In genomic region chr7:89425803-89426725, GRCm38 (mm10) we compare ENCODE assay signal across 22 mouse cellular contexts. TPM values are rescaled to one million over a fixed set of nuclear protein-coding genes. Genes with fewer than 3 reads are reported as not detected.
A peak's percentile ranks its signal among the peaks of the same experiment; 100 is the strongest.
DNase-seq lines count a peak whose midpoint lies in the region; ATAC-seq and TF ChIP-seq lines count a peak whose summit lies in the region.
"Had no signal": no experiment of that assay in that cellular context is flagged by ENCODE, and none has a peak within 500 bp of the region (broad histone marks: within the 10 kb centered on the region; RNA-seq: fewer than 3 reads in every experiment).

No protein-coding gene starts in this region.

- no peak overlapping the region for H3K4me2 ChIP-seq in kidney, embryonic 14.5 days (replicated peaks; ENCODE audit: low read depth, low read length)
- H3K4me2 ChIP-seq: forebrain, embryonic 13.5 days; heart, embryonic 15.5 days; liver, embryonic 13.5 days; neural tube, embryonic 13.5 days; stomach, embryonic 15.5 days had no signal

- WGBS in kidney, embryonic 14.5 days = 34% methylated on average over 11 of the region's 11 CpGs

- no peaks in the 10 kb centered on the region for H3K9me3 ChIP-seq in kidney, embryonic 14.5 days (ENCODE audit: control insufficient read depth, low read length)
- no peaks in the 10 kb centered on the region for H3K9me3 ChIP-seq in ES-E14 (ENCODE audit: control insufficient read depth, insufficient read depth, low read depth, low read length)
- H3K9me3 ChIP-seq: forebrain, embryonic 13.5 days; heart, embryonic 15.5 days; liver, embryonic 13.5 days; neural tube, embryonic 13.5 days; stomach, embryonic 15.5 days had no signal

- H3K4me3 ChIP-seq in kidney, embryonic 14.5 days (ENCODE audit: low read length) = no peak overlapping the region
- no peak overlapping the region for H3K4me3 ChIP-seq in ES-E14 (ENCODE audit: insufficient read depth in 1 of 2, low read depth in 1 of 2, low read length in 2 of 2, poor library complexity in 1 of 2, severe bottlenecking in 1 of 2)
- H3K4me3 ChIP-seq: erythroblast, embryonic 14.5 days; forebrain, embryonic 13.5 days; heart, adult 2 months; heart, embryonic 15.5 days; liver, embryonic 13.5 days; neural tube, embryonic 13.5 days; stomach, embryonic 15.5 days had no signal

- ATAC-seq in kidney, embryonic 14.5 days (ENCODE audit: low FRiP score, low TSS enrichment) = no peak
- ATAC-seq: forebrain, embryonic 13.5 days; hindbrain, postnatal 0 days had no signal

- H3K27me3 ChIP-seq in kidney, embryonic 14.5 days (ENCODE audit: control insufficient read depth, insufficient read depth, low read length) = no peaks in the 10 kb centered on the region
- H3K27me3 ChIP-seq: forebrain, embryonic 13.5 days; heart, embryonic 15.5 days; liver, embryonic 13.5 days; neural tube, embryonic 13.5 days; stomach, embryonic 15.5 days had no signal

- H3K36me3 ChIP-seq in kidney, embryonic 14.5 days (ENCODE audit: control insufficient read depth, insufficient read depth, low read length) = no peaks in the 10 kb centered on the region
- no peaks in the 10 kb centered on the region for H3K36me3 ChIP-seq in ES-E14 (ENCODE audit: control insufficient read depth, insufficient read depth, low read length, poor library complexity, severe bottlenecking)
- H3K36me3 ChIP-seq: heart, embryonic 15.5 days; liver, embryonic 13.5 days; neural tube, embryonic 13.5 days; stomach, embryonic 15.5 days had no signal

- peak; percentile 49 to 61 for DNase-seq in kidney, adult 8-10 months
- DNase-seq in ES-E14 (ENCODE audit: low read depth, low spot score) = no peak
- DNase-seq in embryo, embryonic 11 days = peak; percentile 53
- DNase-seq in kidney, postnatal 36 days = peak; percentile 53 to 72
- DNase-seq in Muller cell, postnatal 12 days (ENCODE audit: inconsistent ontology term) = no peak
- DNase-seq in gastrocnemius, postnatal 25 days = no peak
- DNase-seq: adrenal gland, postnatal 25 days; cerebellum, adult 11 months; cerebellum, postnatal 10 days; gastrocnemius, postnatal 14 days; heart, adult 2 months; liver, embryonic 13.5 days; midbrain, embryonic 14.5 days; right cerebral cortex, postnatal 14 days; thymus, adult 18-20 months had no signal

- H3K4me1 ChIP-seq in kidney, embryonic 14.5 days (ENCODE audit: control insufficient read depth, insufficient read depth, low read length) = peaks cover 26% of the 10 kb centered on the region
- H3K4me1 ChIP-seq in ES-E14 (ENCODE audit: control insufficient read depth in 2 of 2, insufficient read depth in 2 of 2, low read length in 2 of 2, poor library complexity in 1 of 2) = no peaks in the 10 kb centered on the region
- H3K4me1 ChIP-seq: forebrain, embryonic 13.5 days; neural tube, embryonic 13.5 days had no signal

- in situ Hi-C loops in ES-E14 (cut with MboI; ENCODE audit: low sequenced_read_pairs in 2 of 2, unreplicated experiment in 2 of 2) = no loop called here

- no peak overlapping the region for H3K27ac ChIP-seq in kidney, embryonic 14.5 days (ENCODE audit: low read depth, low read length)
- H3K27ac ChIP-seq in ES-E14 (ENCODE audit: insufficient read depth, low read depth, low read length, poor library complexity, severe bottlenecking) = no peak overlapping the region
- H3K27ac ChIP-seq: forebrain, embryonic 13.5 days; heart, adult 2 months; heart, embryonic 15.5 days; hindbrain, postnatal 0 days; liver, embryonic 13.5 days; neural tube, embryonic 13.5 days; stomach, embryonic 15.5 days had no signal

- no peak overlapping the region for H3K9ac ChIP-seq in kidney, embryonic 14.5 days (ENCODE audit: low read depth, low read length)
- no peak overlapping the region for H3K9ac ChIP-seq in ES-E14 (ENCODE audit: insufficient read depth, low read depth, low read length, poor library complexity, severe bottlenecking)
- H3K9ac ChIP-seq: forebrain, embryonic 13.5 days; heart, embryonic 15.5 days; liver, embryonic 13.5 days; neural tube, embryonic 13.5 days; stomach, embryonic 15.5 days had no signal

TF ChIP-seq in ES-E14, 5 proteins besides CTCF, POLR2A, EP300 and RAD21:
- TF ChIP-seq ZC3H11A (IDR thresholded peaks at IDR 0.05; ENCODE audit: borderline replicate concordance, low read depth, low read length) (no peak), MAFK (IDR thresholded peaks at IDR 0.05; ENCODE audit: insufficient read depth, low read depth, low read length) (no peak), CHD2 (IDR thresholded peaks at IDR 0.05; ENCODE audit: low read depth, low read length) (no peak), ZNF384 (IDR thresholded peaks at IDR 0.05; ENCODE audit: low read depth, low read length) (0 out of 2 replicates have a peak, but pooled peaks have one; percentile 48), HCFC1 (IDR thresholded peaks at IDR 0.05; ENCODE audit: borderline replicate concordance, insufficient read depth, low read length) (no peak)

RNA-seq across cellular contexts. Expression of gene Fzd4, which starts 21.9 kb away (rescaled TPM):
- polyA plus RNA-seq in kidney, embryonic 14.5 days (2014; fragmentation: Nextera tagmentation; extraction: Ambion mirVana) = 19.9 and 42.0 TPM in 2 replicates
- total RNA-seq in ES-E14 (2012; rRNA removed) = 2.2 and 3.0 TPM in 2 replicates
- total RNA-seq in gastrocnemius, postnatal 25 days (2021) = 10 to 100 TPM; 22.0 to 39.9 TPM
- polyA plus RNA-seq: erythroblast, embryonic 14.5 days had no signal

RNA-seq across cellular contexts. Expression of gene Tmem135, which starts 22.0 kb away (rescaled TPM):
- polyA plus RNA-seq in kidney, embryonic 14.5 days (2014; fragmentation: Nextera tagmentation; extraction: Ambion mirVana) = 19.2 and 31.9 TPM in 2 replicates
- total RNA-seq in ES-E14 (2012; rRNA removed) = 19.0 and 29.2 TPM in 2 replicates
- total RNA-seq in gastrocnemius, postnatal 25 days (2021) = 10 to 100 TPM; 13.1 to 21.6 TPM

Comparison
In these comparisons a context has a peak if more than half of its experiments do, and no peak if none do; other contexts are left out.
1. DNase-seq: peak in kidney, adult 8-10 months (2 of 2), embryo, embryonic 11 days (single experiment) and kidney, postnatal 36 days (2 of 2); none in ES-E14 (single experiment), Muller cell, postnatal 12 days (single experiment) and gastrocnemius, postnatal 25 days (single experiment).